Mouse (Mus musculus): Measurements from ENCODE around the gene Rplp2.

Gene Rplp2

DNA sequence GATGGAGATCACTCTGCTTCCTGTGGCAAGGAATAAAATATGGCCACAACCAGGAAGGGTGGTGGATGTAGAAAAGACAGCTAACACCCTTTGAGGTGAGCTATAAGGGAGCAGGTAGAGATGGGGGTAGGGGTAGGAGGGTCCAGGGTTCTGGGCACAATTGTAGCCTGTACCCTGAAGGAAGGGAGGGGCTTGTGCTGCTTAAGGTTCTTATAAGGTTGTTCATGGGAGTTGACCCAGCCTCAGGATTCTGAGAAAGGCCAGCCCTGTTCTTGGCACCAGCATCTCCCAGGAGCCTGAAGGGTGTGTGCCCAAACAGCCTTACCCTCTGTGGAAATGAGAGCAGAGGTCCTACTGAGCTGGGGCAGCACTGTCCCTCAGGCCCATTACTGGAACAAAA is 4.8 kb downstream of the Rplp2 start:
- no peak for DNase-seq

DNA sequence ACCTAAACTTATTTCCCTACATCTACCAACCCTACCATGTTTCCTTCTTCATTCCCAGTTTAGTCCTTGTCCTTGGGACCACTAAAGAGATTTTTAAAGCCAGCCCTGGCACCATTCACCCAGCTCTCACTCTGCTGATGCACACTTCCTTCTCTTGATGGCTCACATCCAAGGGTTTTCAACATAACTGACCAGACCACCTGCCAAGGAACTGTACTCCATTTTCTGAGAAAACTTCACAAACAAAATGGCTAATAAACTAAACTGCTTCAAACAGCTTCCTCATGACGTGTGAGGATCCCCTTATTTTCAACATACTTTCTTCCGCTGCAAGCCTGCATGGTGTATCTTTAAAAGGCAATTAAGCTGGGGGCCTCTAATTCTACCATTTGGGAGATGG is 6.5 kb downstream of the Rplp2 start:
- no peak for DNase-seq

DNA sequence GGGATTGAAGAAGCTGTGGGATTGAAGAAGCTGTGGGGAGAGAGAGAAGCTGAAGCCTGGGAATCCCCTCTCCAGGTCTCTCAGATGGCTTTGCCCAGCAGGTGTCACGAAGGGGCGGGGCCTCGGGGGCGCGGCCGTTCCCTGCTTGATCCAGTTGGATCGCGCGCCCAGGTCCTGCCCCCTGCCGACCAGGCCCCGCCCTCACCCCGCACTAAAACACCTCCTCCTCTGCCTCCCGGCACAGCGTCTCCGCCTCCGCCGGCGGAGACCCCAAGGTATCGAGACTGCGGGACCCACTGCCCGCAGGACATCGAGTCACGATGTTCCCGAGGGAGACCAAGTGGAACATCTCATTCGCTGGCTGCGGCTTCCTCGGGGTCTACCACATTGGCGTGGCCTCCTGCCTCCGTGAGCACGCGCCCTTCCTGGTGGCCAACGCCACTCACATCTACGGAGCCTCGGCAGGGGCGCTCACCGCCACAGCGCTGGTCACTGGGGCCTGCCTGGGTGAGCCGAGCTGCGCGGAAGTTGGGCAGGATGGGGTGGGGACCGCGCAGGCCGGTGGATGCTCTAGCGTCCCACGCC is 7.9 kb downstream of the Rplp2 start, which contains the start of gene Pnpla2:
TSS of gene Pnpla2 (plus strand) at position 232 of the 585 bp plus-strand sequence.
- DNase-seq, result peak; percentile 95 to 96

DNA sequence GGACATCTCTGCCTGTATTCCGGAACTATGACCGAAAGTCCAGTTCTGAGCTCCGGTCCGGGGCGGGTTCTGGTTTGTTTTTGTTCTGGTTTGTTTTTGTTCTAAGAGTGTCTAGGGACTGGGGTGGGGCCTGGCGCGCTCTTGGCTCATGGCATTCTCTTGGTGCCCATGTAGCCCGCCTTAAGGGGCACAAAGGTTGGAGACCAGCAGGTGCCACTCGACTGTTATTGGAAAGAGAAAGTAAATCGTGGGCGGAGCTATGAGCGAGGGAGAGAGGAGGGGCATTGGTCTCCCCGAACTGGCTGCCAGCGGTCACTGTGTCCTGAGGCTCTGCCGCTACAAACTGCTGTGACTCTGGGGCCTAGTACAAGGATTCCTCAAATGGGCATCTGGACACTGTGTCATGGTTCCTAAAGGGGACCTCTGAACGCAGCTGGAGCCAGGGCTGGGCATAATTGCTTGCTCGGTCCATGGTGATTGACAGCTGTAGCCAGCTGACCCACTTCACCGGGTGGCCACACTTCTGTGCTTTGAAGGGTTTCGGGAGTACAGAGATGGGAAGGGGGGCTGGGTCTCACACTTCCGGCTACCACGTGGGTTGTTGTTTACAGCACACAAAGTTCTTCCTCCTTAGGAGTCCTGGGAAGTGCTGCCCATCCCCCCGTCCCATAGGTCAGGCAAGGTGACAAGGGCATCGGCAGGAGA is 8.6 kb downstream of the Rplp2 start:
- DNase-seq, result peak; percentile 43 to 55

DNA sequence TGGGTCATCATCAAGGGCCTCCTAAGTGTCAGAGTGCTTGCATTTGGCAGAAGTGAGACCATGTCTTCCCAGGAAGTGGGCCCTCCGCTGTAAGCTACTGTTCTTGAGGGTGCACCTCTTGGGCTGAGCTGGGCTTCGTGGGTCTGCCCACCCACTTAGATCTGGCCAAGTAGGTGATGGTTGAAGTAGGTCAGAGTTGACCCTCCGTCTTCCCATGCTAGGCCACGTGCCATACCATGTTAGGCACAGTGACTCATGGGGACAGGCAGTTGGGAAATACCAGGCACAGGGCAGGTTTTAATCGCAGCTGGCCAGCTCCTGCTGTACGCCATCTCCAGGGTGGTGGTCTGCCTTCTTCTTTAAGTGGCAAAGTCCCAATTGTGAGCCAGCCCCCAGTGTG is 9.6 kb downstream of the Rplp2 start:
- no peak for DNase-seq

DNA sequence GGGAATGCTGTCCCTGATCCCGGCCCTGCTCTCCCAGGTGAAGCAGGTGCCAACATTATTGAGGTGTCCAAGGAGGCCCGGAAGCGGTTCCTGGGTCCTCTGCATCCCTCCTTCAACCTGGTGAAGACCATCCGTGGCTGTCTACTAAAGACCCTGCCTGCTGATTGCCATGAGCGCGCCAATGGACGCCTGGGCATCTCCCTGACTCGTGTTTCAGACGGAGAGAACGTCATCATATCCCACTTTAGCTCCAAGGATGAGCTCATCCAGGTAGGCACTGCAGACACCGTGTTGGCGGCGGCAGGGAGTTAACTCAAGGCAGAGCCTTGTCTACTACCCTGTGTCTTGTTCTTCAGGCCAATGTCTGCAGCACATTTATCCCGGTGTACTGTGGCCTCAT is 10.1 kb downstream of the Rplp2 start:
- DNase-seq, result no peak

DNA sequence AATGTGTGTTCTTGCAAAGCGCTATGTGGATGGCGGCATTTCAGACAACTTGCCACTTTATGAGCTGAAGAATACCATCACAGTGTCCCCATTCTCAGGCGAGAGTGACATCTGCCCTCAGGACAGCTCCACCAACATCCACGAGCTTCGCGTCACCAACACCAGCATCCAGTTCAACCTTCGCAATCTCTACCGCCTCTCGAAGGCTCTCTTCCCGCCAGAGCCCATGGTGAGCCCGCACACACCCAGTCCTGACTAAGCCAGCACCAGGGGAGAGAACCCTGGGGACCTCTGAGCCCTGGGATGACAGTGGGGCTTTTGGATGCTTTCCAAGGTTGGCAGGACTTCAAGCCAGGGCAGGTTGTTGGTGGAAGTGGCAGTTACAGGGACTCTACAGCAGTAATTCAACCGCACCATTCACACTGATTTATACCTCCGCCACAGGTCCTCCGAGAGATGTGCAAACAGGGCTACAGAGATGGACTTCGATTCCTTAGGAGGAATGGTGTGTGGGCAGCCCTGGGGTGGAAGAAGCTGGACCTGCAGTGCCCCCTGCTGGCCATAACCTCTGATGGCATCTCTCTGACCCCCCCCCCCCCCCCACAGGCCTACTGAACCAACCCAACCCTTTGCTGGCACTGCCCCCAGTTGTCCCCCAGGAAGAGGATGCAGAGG is 11.0 kb downstream of the Rplp2 start:
- DNase-seq, result peak; percentile 51 to 58

DNA sequence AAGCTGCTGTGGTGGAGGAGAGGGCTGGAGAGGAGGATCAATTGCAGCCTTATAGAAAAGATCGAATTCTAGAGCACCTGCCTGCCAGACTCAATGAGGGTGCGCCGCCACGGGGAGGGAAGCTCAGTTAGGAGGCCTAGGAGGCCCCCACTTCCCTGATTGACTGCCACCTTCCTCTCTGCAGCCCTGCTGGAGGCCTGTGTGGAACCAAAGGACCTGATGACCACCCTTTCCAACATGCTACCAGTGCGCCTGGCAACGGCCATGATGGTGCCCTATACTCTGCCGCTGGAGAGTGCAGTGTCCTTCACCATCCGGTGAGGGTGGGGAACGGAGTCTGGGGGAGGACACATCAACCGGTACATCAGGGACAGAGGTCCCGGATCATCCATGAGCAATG is 11.5 kb downstream of the Rplp2 start:
- peak in 1 of 2 experiments; percentile 26 for DNase-seq

DNA sequence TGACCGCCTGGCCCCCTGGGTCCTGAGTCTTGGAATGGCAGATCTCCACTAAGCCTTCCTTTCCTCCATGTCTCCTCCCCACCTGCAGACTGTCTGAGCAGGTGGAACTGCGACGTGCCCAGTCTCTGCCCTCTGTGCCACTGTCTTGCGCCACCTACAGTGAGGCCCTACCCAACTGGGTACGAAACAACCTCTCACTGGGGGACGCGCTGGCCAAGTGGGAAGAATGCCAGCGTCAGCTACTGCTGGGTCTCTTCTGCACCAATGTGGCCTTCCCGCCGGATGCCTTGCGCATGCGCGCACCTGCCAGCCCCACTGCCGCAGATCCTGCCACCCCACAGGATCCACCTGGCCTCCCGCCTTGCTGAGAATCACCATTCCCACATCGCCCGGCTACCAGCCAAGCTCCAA is 12.1 kb downstream of the Rplp2 start:
- DNase-seq, result peak in 1 of 2 experiments; percentile 20

DNA sequence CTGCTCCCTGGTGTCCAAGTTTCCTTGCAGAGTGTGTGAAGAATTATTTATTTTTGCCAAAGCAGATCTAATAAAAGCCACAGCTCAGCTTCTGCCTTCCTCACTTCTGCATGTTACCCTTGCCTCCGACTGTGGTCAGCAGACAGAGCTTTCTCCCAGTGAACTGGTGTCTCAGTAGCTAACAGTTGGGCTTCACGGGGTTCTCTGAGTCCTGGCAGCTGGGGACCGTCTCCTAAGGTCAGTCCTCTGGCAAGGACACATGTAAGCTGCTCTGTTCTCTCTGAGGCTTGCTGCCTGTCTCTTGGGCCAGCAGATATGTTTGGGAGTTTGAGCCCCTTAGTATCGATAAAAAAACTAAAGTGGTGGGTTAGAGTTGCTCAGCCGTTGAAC is 12.8 kb downstream of the Rplp2 start:
- DNase-seq, result no peak

DNA sequence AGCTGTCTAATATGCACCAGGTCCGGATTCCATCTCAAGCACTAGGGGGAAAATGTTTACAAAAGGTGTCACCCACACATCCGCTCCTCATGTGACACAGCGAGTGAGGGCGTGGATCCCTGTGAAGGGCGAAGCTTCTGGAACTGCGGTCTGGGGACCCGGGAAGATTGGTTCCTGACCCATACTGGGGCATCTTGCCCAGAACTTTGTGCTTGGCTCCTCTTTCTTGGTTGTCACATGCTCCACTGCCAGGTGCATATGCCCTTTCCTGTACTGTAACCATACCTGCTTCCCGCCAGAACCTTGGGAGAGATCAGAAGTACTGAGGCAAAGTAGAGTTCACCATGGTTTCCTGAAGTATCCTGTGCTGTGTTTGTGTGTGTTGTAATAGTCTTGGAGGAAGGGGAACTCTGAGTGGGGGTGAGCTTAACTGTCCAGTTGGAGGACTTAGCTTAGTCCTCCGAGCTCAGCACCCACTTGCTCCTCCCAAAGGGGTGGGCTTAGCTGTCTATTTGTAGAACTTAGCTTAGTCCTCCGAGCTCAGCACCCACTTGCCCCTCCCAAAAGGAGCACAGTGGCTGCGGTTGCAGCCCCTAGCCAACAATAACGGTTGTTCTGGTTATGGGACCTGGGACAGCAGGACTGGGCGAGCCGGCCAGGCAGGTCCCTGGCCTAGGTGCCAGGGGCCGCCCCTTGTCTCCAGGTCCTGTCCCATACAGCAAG is 13.4 kb downstream of the Rplp2 start, which contains the start of gene Cracr2b:
TSS of gene Cracr2b (plus strand) at position 704 of the 723 bp plus-strand sequence.
- DNase-seq, result no peak

DNA sequence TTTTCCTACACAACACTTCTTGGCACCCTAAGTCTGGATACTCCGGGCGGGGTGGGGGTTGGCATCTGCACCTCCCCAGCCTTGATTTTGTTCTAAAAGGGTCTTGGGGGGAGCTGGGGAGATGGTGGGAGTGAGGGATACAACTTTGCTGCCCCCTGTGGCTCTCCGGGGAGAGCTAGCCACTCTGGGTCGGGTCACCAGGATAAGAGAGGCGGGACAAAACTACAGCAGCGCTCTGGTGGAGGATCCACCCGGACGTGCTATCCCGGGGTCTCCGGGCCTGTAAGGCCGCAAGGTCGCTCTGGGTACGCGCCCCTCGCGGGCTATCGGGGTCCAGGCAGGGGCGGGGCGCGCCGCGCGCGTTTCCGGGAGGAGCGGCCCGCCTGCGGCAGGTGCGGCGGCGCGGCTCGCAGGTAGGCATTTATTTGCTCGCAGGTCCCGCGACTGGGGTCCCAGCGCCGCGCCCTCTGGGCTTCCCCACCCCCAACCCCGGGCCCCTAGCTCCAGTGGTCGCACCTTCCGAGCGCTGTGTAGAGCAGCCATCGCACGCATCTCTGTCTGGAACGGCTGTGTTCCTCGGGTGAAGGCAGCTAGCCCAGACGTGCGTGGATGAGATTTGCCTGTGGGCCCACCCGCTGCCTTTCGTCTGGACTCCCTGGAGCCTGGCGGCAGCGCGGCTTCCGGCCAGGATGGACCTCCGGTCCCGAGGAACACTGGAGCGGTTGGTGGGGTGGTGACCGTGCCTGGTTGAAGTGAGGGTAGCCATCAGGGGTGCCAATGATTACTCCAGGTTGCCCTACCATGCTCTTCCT is 14.6 kb downstream of the Rplp2 start:
- DNase-seq, result no peak

DNA sequence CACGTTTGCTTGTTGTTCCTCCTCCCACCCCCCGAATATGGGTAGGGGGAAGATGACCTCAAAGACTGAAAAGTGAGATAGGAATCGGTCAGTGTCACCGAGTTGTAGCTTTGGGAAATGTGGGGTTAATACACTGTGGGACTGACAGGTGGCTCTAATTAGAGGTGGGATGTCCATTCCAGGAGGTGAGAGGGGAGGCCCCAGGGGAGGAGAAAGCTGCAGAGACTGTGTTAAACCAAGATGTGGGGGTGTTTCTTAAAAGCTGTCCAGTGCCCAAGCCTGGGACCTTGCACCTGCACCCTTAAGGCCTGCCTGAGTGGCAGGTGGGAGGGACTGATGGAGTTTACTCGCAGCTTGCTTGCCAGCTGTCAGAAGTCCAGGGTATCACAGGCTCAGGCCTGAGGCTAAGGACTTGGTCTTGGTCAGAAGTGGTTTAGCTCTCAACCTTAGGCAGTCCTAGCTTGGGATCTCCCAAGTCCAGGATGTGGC is 15.2 kb downstream of the Rplp2 start:
- no peak for DNase-seq

DNA sequence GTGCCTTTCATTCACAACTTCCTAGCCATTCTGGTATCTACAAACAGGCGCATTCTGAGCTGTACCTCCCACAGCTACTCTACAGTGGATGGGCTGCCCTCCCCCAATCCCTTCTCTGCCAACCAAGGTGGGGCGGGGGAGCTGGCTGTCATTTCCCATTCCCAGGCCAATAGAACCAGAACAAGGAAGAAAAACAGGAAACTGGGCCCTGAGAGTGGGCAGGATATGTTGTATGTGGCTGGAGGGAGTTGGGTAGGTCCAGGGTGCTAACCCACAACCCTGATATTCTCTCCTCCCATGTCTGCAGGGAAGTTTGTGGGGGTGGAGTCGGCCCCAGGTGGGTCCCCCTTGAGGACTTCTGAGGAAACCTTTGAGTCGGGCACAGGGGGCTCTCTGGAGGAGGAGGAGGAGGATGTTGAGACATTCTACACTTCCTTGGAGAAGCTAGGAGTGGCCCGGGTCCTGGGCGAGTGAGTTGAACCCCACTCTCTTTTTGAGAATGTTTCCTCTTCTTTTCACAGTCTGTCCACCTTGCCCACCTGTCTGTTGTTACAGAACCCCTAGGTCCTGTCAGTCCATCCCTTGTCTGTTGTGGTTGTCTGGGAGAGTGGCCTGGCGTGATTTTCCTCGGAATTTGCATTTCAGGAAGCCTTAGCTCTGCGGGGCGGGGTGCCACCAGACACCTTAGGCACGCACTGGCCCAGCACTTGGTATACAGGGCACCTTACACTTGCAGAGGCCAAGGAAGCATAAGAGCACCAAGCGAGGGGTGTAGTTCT is 16.8 kb downstream of the Rplp2 start:
- DNase-seq, result no peak

DNA sequence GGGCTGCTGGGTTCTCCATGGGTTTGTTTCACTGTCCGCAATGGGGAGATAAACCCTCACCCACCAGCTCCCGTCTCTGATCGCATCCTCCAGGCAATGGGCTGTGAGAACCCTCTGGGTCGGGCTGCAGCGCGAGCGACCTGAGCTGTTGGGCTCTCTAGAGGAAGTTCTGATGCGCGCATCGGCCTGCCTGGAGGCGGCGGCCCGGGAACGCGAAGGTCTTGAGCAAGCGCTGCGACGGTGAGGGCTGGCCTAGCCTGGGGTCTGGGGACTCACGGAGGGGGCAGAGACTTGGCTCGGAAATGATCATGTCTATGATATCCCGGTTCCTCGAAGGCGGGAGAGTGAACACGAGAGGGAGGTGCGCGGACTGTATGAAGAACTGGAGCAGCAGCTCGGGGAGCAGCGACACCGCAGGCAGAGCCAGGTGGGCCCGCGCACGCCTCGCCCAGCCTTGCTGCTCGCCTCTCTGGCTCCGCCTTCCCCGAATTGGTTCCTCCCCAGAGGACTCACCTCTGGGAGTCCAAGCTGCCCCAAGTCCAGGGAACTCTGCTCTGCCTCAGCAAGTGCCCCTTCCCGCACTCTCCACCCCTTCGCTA is 17.5 kb downstream of the Rplp2 start:
- peak in 1 of 2 experiments; percentile 58 for DNase-seq

DNA sequence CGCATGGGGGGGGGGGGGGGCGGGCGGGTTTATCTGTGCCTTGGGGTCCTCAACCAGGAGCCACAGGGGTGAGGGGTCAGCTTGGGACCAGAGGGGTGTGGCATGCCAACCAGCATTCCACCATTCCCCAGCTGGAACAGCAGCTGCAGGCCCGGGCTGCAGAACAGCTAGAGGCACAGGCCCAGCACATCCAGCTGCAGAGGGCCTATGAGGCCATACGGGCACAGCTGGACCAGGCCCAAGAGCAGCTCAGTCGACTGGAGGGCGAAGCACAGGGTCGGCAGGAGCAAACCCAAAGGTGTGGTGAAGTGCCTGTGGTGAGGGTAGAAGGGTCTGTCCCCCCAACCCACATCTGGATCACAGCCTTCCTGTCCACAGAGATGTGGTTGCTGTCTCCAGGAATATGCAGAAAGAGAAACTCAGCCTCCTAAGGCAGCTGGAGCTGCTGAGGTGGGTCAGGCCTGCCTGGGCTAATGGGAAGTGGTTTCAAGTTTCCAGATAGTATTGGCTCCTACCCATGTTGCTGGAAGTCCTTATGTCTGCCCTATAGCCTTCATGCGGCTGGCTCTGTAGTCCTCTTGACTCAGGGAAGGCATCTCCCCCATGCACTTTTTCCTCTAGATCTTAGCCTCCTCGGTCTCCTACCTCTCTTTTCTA is 18.3 kb downstream of the Rplp2 start:
- DNase-seq, result no peak

DNA sequence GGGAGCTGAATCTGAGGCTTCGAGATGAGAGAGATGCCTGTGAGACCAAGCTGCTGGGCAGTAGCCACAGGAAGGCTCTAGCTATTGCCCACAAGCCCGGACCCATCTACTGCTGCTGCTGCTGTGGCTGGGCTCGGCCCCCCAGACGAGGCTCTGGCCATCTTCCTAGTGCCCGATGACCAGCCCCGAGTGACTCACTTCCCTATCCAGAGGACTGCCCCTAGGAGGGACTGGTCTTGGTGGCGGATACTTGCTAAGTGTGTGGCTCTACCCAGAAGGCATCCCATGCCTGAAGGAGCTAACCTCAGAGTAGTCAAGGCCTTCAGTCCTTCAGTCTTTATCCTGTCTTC is 18.9 kb downstream of the Rplp2 start:
- DNase-seq, result no peak

DNA sequence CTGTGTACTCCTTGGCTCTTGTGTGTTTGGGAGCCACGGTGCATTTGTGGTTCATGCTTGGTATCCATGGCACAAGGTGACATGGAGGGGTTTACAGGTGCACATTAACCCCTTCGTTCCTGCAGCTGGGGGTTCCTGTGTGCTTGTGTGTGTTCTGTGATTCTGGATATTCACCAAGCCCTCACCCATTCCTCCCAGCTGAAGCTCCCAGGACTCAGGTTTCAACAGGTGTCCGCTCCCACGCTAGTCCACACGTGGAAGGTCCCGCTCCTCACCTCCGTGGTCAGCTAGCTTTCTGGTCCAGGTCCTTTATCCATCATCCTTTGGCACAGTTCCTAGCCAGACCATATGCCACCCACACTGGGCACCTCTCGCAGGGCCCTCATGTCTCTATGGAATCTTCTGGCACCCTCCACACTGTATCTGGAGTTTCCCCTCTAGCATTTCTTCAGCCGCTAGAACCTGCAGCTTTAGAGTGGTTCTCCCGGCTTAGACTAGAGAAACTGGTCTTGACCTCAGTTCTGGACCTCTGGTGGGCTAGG is 19.5 kb downstream of the Rplp2 start:
- no peak for DNase-seq

DNA sequence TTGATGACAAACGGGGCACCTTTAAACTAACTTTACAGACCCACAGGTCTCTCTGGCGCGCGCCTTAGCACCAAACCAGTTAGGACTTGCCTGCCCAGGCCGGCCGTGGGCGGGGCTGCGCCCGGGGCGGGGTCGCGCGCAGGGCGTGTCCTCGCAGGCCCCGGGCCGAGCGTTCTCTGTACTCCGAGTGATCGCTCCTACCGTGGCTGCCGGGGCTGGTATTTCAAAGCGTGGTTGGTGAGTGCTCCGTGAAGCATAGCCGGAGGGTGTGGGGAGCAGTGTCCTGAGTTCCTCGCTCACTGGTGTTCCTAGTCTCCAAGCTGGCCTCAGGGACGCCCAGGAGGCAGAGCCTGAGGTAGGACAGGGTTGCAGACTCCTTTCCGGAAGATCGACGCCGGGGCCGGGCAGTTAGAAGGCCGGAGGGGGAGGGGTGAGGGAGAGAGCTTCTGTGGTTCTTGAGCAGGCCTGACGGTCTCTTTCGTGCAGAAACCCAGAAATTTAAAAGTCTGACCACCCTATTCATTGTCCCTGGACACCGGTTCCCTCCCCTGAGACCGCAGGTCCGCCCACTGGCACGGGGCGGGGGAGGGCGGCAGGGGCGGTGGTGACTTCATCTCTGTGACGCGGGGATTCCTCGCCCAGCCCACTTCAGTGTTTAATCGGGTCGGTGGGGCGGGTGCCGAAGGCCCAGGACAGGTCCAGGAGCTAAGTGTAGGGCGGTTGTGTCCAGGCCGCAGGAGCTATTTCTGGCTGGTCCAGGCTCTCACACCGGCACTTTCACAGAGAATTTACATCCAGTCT is 20.3 kb downstream of the Rplp2 start, which contains the start of gene Cd151:
TSS of gene Cd151 (plus strand) at position 163 of the 801 bp plus-strand sequence.
- DNase-seq, result peak; percentile 78 to 79
